38 mouse cellular contexts compared by ENCODE assay signal in the genomic region with DNA sequence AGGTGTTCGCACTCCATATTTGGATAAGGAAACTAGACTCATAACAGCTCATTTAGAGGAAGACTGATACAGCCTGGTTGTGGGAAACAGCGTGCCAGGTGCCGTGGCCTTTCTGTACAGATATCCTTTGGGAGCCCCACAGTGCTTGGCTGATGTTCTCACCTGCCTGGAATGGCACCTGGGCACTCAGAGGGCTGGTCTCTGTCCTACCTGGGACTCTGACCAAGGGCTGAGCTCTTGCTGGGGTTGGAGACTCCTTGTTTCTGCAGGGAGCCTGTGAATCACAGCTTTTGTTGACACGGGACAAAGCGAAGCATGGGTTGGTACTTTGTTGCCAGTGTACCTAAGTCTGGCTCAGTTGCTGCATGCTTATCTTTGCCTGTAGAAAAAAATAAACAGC. TPM values are rescaled to one million over a fixed set of nuclear protein-coding genes. Genes with fewer than 3 reads are reported as not detected.
"Had no signal": no experiment of that assay in that cellular context is flagged by ENCODE, and none has a peak within 500 bp of the region (broad histone marks: within the 10 kb centered on the region; RNA-seq: fewer than 3 reads in every experiment).

No protein-coding gene starts in this region.

- H3K4me3 ChIP-seq: hindbrain, embryonic 13.5 days; hindbrain, embryonic 15.5 days; kidney, embryonic 15.5 days; layer of hippocampus, adult 2 months; left cerebral cortex, adult 2 months; limb, embryonic 10.5 days; limb, embryonic 12.5 days had no signal

- DNase-seq: forebrain, postnatal 0 days; gastrocnemius, postnatal 14 days; gastrocnemius, postnatal 36 days; heart, adult 18-20 months; heart, postnatal 10 days; kidney, adult 11 months; kidney, adult 2 months; kidney, adult 9 months; kidney, postnatal 25 days; kidney, postnatal 4 days; liver had no signal

- H3K9me3 ChIP-seq: hindbrain, embryonic 13.5 days; hindbrain, embryonic 15.5 days; kidney, embryonic 15.5 days; limb, embryonic 10.5 days; limb, embryonic 12.5 days had no signal

- H3K27me3 ChIP-seq: hindbrain, embryonic 13.5 days; hindbrain, embryonic 15.5 days; limb, embryonic 12.5 days had no signal

- H3K9ac ChIP-seq: forebrain, postnatal 0 days; hindbrain, embryonic 13.5 days; hindbrain, embryonic 15.5 days; kidney, embryonic 15.5 days; limb, embryonic 12.5 days had no signal

- H3K27ac ChIP-seq: hindbrain, embryonic 13.5 days; hindbrain, embryonic 15.5 days; hindbrain, postnatal 0 days; kidney, embryonic 15.5 days; kidney, postnatal 0 days; layer of hippocampus, adult 2 months; left cerebral cortex, adult 2 months; limb, embryonic 10.5 days; limb, embryonic 12.5 days had no signal

- H3K4me2 ChIP-seq: heart, embryonic 11.5 days; hindbrain, embryonic 13.5 days; hindbrain, embryonic 15.5 days; kidney, embryonic 15.5 days; limb, embryonic 12.5 days; liver, embryonic 11.5 days had no signal

- H3K36me3 ChIP-seq: hindbrain, embryonic 13.5 days; hindbrain, embryonic 15.5 days; kidney, embryonic 15.5 days; limb, embryonic 10.5 days; limb, embryonic 12.5 days had no signal

- H3K4me1 ChIP-seq: hindbrain, embryonic 13.5 days; hindbrain, embryonic 15.5 days had no signal

- ATAC-seq: forebrain, postnatal 0 days; hindbrain, postnatal 0 days; intestine, embryonic 16.5 days had no signal

RNA-seq across cellular contexts. Expression of a gene that starts 1.8 kb away (rescaled TPM):
- total RNA-seq: gastrocnemius, adult 18-20 months; gastrocnemius, adult 8-10 months; gastrocnemius, postnatal 14 days; gastrocnemius, postnatal 36 days; heart, adult 18-20 months; heart, adult 8-10 months; heart, postnatal 10 days; heart, postnatal 25 days; hematopoietic stem cell, adult 5-6 weeks; layer of hippocampus, adult 2 months; layer of hippocampus, postnatal 25 days; left cerebral cortex, adult 2 months; left cerebral cortex, postnatal 14 days; left cerebral cortex, postnatal 36 days had no signal
- polyA plus RNA-seq: gonadal fat pad, adult 2 months; heart, embryonic 11.5 days; intestine, embryonic 14.5 days; intestine, embryonic 16.5 days; kidney, adult 2 months; liver, embryonic 11.5 days had no signal

RNA-seq across cellular contexts. Expression of a gene that starts 12.8 kb away (rescaled TPM):
- total RNA-seq: gastrocnemius, adult 18-20 months; gastrocnemius, adult 8-10 months; gastrocnemius, postnatal 14 days; gastrocnemius, postnatal 36 days; heart, adult 18-20 months; heart, adult 8-10 months; heart, postnatal 10 days; heart, postnatal 25 days; hematopoietic stem cell, adult 5-6 weeks; hindbrain, postnatal 0 days; layer of hippocampus, adult 2 months; layer of hippocampus, postnatal 25 days; left cerebral cortex, adult 2 months; left cerebral cortex, postnatal 14 days; left cerebral cortex, postnatal 36 days had no signal
- polyA plus RNA-seq: gonadal fat pad, adult 2 months; heart, embryonic 14.5 days; heart, embryonic 16.5 days; hindbrain, embryonic 13.5 days; kidney, adult 2 months; kidney, postnatal 0 days had no signal

RNA-seq across cellular contexts. Expression of a gene that starts 25.0 kb away (rescaled TPM):
- total RNA-seq: forebrain, postnatal 0 days; gastrocnemius, adult 18-20 months; gastrocnemius, adult 8-10 months; gastrocnemius, postnatal 14 days; gastrocnemius, postnatal 36 days; heart, adult 18-20 months; heart, adult 8-10 months; heart, postnatal 10 days; heart, postnatal 25 days; hematopoietic stem cell, adult 5-6 weeks; hindbrain, postnatal 0 days; layer of hippocampus, adult 2 months; layer of hippocampus, postnatal 10 days; layer of hippocampus, postnatal 25 days; left cerebral cortex, adult 2 months; left cerebral cortex, postnatal 14 days; left cerebral cortex, postnatal 36 days had no signal
- polyA plus RNA-seq: forebrain, postnatal 0 days; gonadal fat pad, adult 2 months; heart, embryonic 11.5 days; heart, embryonic 14.5 days; heart, embryonic 16.5 days; hindbrain, embryonic 11.5 days; hindbrain, embryonic 13.5 days; hindbrain, embryonic 15.5 days; hindbrain, postnatal 0 days; intestine, embryonic 14.5 days; intestine, embryonic 16.5 days; kidney, adult 2 months; kidney, embryonic 15.5 days; kidney, postnatal 0 days; limb, embryonic 10.5 days; limb, embryonic 12.5 days; limb, embryonic 14.5 days; liver, embryonic 11.5 days had no signal

RNA-seq across cellular contexts. Expression of a gene that starts 42.9 kb away (rescaled TPM):
- total RNA-seq: forebrain, postnatal 0 days; gastrocnemius, adult 18-20 months; gastrocnemius, adult 8-10 months; gastrocnemius, postnatal 36 days; heart, adult 18-20 months; heart, adult 8-10 months; heart, postnatal 10 days; heart, postnatal 25 days; hematopoietic stem cell, adult 5-6 weeks; hindbrain, postnatal 0 days; layer of hippocampus, adult 2 months; layer of hippocampus, postnatal 10 days; layer of hippocampus, postnatal 25 days; left cerebral cortex, adult 2 months; left cerebral cortex, postnatal 14 days; left cerebral cortex, postnatal 36 days had no signal
- polyA plus RNA-seq: forebrain, postnatal 0 days; gonadal fat pad, adult 2 months; heart, embryonic 11.5 days; heart, embryonic 14.5 days; heart, embryonic 16.5 days; hindbrain, embryonic 11.5 days; hindbrain, postnatal 0 days; intestine, embryonic 14.5 days; kidney, adult 2 months; kidney, embryonic 15.5 days; kidney, postnatal 0 days; limb, embryonic 10.5 days; limb, embryonic 12.5 days; liver, embryonic 11.5 days had no signal

RNA-seq across cellular contexts. Expression of a gene that starts 52.5 kb away (rescaled TPM):
- total RNA-seq: forebrain, postnatal 0 days; gastrocnemius, adult 18-20 months; gastrocnemius, adult 8-10 months; gastrocnemius, postnatal 14 days; gastrocnemius, postnatal 36 days; heart, adult 18-20 months; heart, adult 8-10 months; heart, postnatal 10 days; heart, postnatal 25 days; hematopoietic stem cell, adult 5-6 weeks; hindbrain, postnatal 0 days; layer of hippocampus, adult 2 months; layer of hippocampus, postnatal 10 days; layer of hippocampus, postnatal 25 days; left cerebral cortex, adult 2 months; left cerebral cortex, postnatal 14 days; left cerebral cortex, postnatal 36 days had no signal
- polyA plus RNA-seq: forebrain, postnatal 0 days; gonadal fat pad, adult 2 months; heart, embryonic 11.5 days; heart, embryonic 14.5 days; heart, embryonic 16.5 days; hindbrain, embryonic 11.5 days; hindbrain, embryonic 13.5 days; hindbrain, embryonic 15.5 days; hindbrain, postnatal 0 days; intestine, embryonic 14.5 days; intestine, embryonic 16.5 days; kidney, adult 2 months; kidney, embryonic 15.5 days; kidney, postnatal 0 days; limb, embryonic 10.5 days; limb, embryonic 12.5 days; limb, embryonic 14.5 days; liver, embryonic 11.5 days had no signal
